8 mouse cellular contexts compared by ENCODE assay signal in the genomic region with DNA sequence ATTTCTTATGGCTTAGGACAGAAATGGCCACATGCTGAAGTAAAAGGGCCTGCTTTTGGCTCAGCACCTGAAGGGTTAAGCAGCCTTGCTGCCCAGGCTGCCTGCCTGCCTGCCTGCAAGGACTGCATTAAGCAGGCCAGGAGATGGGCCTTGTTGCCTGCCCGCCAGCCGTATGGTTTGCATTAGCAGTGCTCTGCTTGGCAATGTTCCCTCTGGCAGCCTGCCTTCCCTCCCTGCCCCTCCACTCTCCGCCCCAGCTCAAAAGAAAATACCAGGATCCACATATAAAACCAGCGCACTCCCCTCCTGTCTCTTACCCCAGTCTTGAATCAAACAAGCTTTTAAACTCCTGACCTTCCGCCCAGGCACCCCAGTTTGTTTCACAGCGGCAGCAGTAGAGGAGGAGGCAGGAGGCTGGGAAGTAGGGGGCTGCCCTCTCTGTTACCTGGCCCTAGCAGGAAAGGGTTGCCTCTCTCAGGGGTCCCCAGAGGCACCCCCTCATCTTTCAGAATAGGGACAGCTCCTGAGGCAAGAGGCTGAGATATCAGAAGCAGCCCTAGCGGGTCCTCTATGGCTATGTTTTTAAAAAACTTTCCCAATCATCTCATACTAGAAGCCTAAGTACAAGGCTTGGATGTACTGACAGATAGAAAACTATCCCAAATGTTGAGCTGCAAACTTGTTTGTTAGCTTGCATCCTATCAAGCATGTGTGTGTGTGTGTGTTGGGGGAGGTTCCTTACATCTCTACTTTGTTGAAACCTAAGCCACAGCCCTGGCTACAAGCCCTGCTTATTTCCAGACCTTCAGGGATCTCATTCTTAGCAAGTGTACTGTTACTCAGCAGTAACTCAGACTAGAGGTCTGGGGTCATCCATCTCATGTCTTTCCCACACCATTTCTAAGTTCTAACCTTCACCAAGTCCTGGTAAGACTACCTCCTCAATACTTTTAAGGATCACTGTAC.
DNase-seq lines count a peak whose midpoint lies in the region; ATAC-seq lines count a peak whose summit lies in the region.

No protein-coding gene starts in this region.

- no peaks in the 10 kb centered on the region for H3K9me3 ChIP-seq in heart, embryonic 10.5 days
- H3K9me3 ChIP-seq in midbrain, embryonic 13.5 days = no peaks in the 10 kb centered on the region
- no peaks in the 10 kb centered on the region for H3K9me3 ChIP-seq in stomach, embryonic 16.5 days (replicated peaks; ENCODE audit: control insufficient read depth, low read length)

- 50% methylated on average over 7 of the region's 7 CpGs for WGBS in heart, embryonic 10.5 days
- WGBS in midbrain, embryonic 13.5 days = 46% methylated on average over 7 of the region's 7 CpGs
- 31% methylated on average over 7 of the region's 7 CpGs for WGBS in stomach, embryonic 16.5 days

- peak overlapping the region; percentile 15 for H3K4me2 ChIP-seq in midbrain, embryonic 13.5 days (replicated peaks)
- peak overlapping the region; percentile 17; the same call in 1 of the 2 replicates for H3K4me2 ChIP-seq in stomach, embryonic 16.5 days (ENCODE audit: low read depth, low read length)

- intact Hi-C loops in left cerebral cortex, postnatal 36 days (cut with DNase I) = no loop called here

- H3K4me1 ChIP-seq in heart, embryonic 10.5 days = peaks cover 20% of the 10 kb centered on the region
- peaks cover 33% of the 10 kb centered on the region for H3K4me1 ChIP-seq in midbrain, embryonic 13.5 days (replicated peaks)
- peaks cover 29% of the 10 kb centered on the region for H3K4me1 ChIP-seq in stomach, embryonic 16.5 days (ENCODE audit: control insufficient read depth, insufficient read depth, low read length)

- no peaks in the 10 kb centered on the region; the same call in 1 of the 2 replicates for H3K36me3 ChIP-seq in heart, embryonic 10.5 days
- no peaks in the 10 kb centered on the region for H3K36me3 ChIP-seq in midbrain, embryonic 13.5 days
- no peaks in the 10 kb centered on the region for H3K36me3 ChIP-seq in stomach, embryonic 16.5 days (ENCODE audit: control insufficient read depth, insufficient read depth, low read length)

- H3K9ac ChIP-seq in midbrain, embryonic 13.5 days (replicated peaks) = no peak overlapping the region; the same call in 1 of the 2 replicates
- peak overlapping the region; percentile 56 for H3K9ac ChIP-seq in stomach, embryonic 16.5 days (ENCODE audit: low read length)

- peak; percentile 91 for ATAC-seq in midbrain, embryonic 13.5 days
- peak; percentile 92 for ATAC-seq in stomach, embryonic 16.5 days (ENCODE audit: insufficient read depth, low FRiP score)
- ATAC-seq in megakaryocyte, adult 5-6 weeks (ENCODE audit: poor library complexity, severe bottlenecking) = no peak

- H3K27ac ChIP-seq in heart, embryonic 10.5 days = peak overlapping the region; percentile 42; the same call in 1 of the 2 replicates
- H3K27ac ChIP-seq in midbrain, embryonic 13.5 days = peak overlapping the region; percentile 61
- H3K27ac ChIP-seq in stomach, embryonic 16.5 days (ENCODE audit: low read length) = peak overlapping the region; percentile 88

- peak; percentile 42 for DNase-seq in brain, embryonic 18.5 days (ENCODE audit: low read depth, low spot score)
- peak; percentile 70 for DNase-seq in fibroblast of lung, adult 2 months (ENCODE audit: low read depth)
- no peak for DNase-seq in heart, embryonic 10.5 days (ENCODE audit: low spot score)
- DNase-seq in kidney, adult 8-10 months = peak; percentile 58 to 66
- peak; percentile 52 to 66 for DNase-seq in left cerebral cortex, postnatal 36 days (ENCODE audit: low spot score in 2 of 2)

- H3K27me3 ChIP-seq in heart, embryonic 10.5 days (ENCODE audit: insufficient read depth, poor library complexity, severe bottlenecking) = no peaks in the 10 kb centered on the region
- H3K27me3 ChIP-seq in midbrain, embryonic 13.5 days = no peaks in the 10 kb centered on the region
- H3K27me3 ChIP-seq in stomach, embryonic 16.5 days (ENCODE audit: control insufficient read depth, insufficient read depth, low read length) = no peaks in the 10 kb centered on the region

- no peak overlapping the region for H3K4me3 ChIP-seq in heart, embryonic 10.5 days
- no peak overlapping the region for H3K4me3 ChIP-seq in midbrain, embryonic 13.5 days (replicated peaks)
- H3K4me3 ChIP-seq in stomach, embryonic 16.5 days (replicated peaks; ENCODE audit: low read length) = no peak overlapping the region
